Mouse (Mus musculus): ENCODE measurements around the gene Epop. TPM values are rescaled to one million over a fixed set of nuclear protein-coding genes. Genes with fewer than 3 reads are reported as not detected.

Gene Epop
- total RNA-seq (2015) (0.18 and 1.2 TPM in 2 replicates), total RNA-seq (2017) (0.40 TPM in 1 of 2 replicates, not detected in the other)

GRCm38 (mm10) chr11:97629576-97629975 lies at the start of gene Epop:
TSS of gene Epop (minus strand) at chr11:97629702.
- peak; percentile 80 for ATAC-seq (ENCODE audit: poor library complexity, severe bottlenecking)

GRCm38 (mm10) chr11:97678301-97678700 lies 48.8 kb upstream of the Epop start:
- no peak for ATAC-seq (ENCODE audit: poor library complexity, severe bottlenecking)

DNA sequence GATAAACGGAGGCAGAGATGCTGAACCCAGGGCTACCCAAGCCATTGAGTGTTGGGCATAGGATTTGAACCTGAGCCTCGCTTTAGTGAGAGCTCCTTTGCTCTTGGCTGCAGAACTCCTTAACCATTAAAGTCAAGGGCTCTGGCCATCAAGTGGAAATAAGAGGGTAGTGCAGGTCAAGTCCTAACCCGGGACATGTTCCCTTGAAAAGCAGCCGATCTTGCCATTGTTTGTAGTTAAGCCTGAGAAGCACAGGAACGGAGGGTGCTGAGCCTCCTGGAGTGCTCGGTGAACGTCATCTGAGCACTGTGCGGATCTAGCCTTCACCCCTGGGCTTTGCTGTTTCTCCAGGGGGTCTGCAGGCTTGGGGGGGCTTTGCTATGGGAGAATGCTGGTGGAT lies 48.3 kb upstream of the Epop start:
- ATAC-seq (ENCODE audit: poor library complexity, severe bottlenecking) = no peak

GRCm38 (mm10) chr11:97677381-97677780 lies 47.9 kb upstream of the Epop start:
- no peak for ATAC-seq (ENCODE audit: poor library complexity, severe bottlenecking)

GRCm38 (mm10) chr11:97676050-97676754 lies 46.7 kb upstream of the Epop start:
- ATAC-seq (ENCODE audit: poor library complexity, severe bottlenecking) = no peak

DNA sequence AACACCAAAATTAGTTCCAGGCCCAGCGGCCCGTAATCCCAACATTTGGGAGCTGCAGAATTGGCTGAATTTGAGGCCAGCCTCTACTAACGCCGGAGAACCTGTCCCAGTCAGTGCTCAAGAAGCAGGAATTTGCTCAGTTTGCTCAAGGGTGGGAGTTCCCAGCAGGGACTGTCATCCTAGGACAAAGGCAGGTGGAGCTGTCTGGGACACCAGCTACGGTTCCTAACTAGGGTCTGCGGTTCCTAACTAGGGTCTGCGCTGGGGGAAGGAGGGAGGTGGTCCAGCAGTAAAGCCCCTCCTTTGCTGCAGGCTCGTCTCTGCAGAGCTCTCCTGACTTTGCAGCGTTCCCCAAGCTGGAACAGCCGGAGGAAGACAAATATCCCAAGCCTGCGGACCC lies 43.6 kb upstream of the Epop start:
- ATAC-seq (ENCODE audit: poor library complexity, severe bottlenecking) = no peak

- no peak for ATAC-seq (ENCODE audit: poor library complexity, severe bottlenecking)
Observed at GRCm38 (mm10) chr11:97671177-97671527, 41.6 kb upstream of the Epop start.

DNA sequence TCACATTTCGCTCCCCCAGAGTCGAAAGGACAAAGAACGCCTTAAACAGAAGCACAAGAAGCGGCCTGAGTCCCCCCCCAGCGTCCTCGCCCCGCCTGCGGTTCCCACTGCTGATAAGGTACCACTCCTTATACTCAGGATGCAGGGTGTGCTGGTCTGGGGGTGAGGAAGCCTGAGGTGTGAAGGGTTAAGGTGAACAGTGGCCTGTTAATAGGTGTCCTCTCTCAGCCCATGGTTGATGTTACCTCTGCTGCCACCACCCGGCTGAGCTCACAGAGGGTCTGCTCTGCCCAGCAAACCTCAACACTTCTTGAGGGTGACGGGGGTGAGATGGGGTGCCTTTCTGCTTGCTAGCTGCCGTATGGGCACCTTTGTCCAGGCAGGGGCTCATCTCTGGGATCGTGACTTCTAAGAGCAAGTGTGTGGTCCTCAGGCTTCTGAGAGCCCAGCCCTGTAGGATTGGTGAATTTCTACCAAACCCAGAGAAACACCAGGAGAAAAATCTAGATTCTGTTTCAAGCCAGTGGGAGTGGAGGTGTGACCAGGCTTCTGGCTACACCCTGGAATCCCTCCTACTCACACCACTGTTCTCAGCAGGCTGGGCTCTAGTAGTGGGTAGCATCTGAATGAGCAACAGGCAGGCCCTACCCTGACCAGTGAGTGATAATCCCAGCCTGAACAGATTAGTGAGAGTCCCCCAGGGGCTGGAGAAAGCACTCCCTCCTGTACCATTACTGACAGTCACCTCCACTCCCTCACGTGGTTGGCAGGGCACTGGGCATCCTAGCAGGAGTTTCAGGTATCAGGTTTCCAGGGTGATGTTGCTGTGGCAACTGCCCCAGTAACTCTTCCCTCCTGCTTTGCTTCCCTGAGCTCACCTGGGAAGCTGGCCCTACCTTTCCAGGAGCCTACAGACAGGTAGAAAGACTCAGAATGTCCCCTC lies 41.0 kb upstream of the Epop start:
- ATAC-seq (ENCODE audit: poor library complexity, severe bottlenecking) = no peak

GRCm38 (mm10) chr11:97669829-97670228 lies 40.3 kb upstream of the Epop start:
- ATAC-seq (ENCODE audit: poor library complexity, severe bottlenecking) = no peak

- ATAC-seq (ENCODE audit: poor library complexity, severe bottlenecking) = no peak
Observed at GRCm38 (mm10) chr11:97669268-97669667, 39.8 kb upstream of the Epop start.

DNA sequence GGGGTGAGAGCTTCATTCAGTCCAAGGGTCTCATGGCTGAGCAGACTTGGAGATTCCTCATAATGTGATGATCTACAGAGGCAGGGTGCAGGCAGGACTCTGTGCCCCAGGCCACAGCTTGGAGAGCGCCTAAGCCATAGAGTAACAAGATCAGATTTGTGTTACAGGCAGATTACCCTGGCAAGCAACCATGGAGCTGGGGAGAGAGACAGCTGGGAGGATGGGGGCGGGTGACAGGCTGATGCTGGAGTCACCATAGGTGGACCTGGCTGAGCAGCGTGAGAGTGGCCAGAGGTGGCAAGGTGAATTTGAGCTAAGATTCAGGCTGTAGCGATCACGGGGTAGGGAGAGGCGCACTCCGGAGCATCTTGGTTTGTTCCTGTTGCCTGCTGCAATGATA lies 38.7 kb upstream of the Epop start:
- no peak for ATAC-seq (ENCODE audit: poor library complexity, severe bottlenecking)

DNA sequence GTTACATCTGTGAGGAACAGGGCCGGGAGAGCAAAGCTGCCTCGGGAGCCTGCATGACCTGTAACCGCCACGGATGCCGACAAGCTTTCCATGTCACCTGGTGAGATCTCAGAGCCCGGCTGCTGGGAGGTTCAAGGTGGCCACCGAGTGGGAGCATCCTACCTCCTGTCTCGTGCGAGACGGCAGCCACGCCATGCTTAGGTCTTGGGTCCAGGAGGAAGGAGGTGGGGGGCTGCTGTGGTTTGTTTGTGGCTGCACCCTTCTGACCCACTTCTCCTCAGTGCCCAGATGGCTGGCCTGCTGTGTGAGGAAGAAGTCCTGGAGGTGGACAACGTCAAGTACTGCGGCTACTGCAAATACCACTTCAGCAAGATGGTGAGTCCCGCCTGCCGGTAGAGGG lies 37.3 kb upstream of the Epop start:
- ATAC-seq (ENCODE audit: poor library complexity, severe bottlenecking) = no peak

- no peak for ATAC-seq (ENCODE audit: poor library complexity, severe bottlenecking)
Observed at GRCm38 (mm10) chr11:97666221-97666620, 36.7 kb upstream of the Epop start.

- ATAC-seq (ENCODE audit: poor library complexity, severe bottlenecking) = no peak
Observed at GRCm38 (mm10) chr11:97665431-97665830, 35.9 kb upstream of the Epop start.

GRCm38 (mm10) chr11:97664771-97665240 lies 35.3 kb upstream of the Epop start:
- ATAC-seq (ENCODE audit: poor library complexity, severe bottlenecking) = no peak

GRCm38 (mm10) chr11:97664339-97664665 lies 34.8 kb upstream of the Epop start:
- no peak for ATAC-seq (ENCODE audit: poor library complexity, severe bottlenecking)

GRCm38 (mm10) chr11:97663528-97664338 lies 34.2 kb upstream of the Epop start:
- no peak for ATAC-seq (ENCODE audit: poor library complexity, severe bottlenecking)

DNA sequence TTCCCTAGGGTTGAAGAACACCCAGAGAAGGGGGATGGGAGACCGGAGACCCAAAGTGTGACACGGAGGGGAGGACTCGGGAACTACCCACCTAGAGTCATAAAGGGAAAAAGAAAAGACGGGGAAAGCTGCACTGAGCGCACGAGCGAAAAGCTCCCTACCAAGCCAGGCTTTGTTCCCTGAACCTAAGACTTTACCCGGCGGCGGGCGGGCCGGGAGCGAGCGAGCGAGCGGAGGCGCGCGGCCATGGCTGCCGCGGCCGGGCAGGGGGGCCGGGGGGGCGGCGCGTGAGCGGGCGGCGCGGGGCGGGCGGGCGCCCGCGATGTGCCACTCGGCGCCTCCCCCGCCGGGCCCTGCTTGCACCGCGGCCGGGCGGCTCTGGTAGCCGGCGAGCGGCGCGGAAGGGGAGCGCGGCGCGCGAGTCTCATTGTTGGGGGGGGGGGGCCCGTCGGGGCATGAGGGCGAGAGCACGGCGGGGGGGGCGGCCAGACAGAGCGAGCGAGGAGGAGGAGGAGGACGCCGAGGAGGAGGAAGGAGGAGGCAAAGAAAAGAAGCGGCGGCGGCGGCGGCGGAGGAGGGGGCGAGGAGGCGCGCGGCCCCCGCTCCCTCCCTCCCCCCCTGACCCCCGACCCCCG lies 33.5 kb upstream of the Epop start, which contains the start of gene Mllt6:
TSS of gene Mllt6 (plus strand) at position 522 of the 635 bp plus-strand sequence.
- peak; percentile 8; the same call in 1 of the 2 replicates for ATAC-seq (ENCODE audit: poor library complexity, severe bottlenecking)

- ATAC-seq (ENCODE audit: poor library complexity, severe bottlenecking) = no peak
Observed at GRCm38 (mm10) chr11:97662207-97662892, 32.8 kb upstream of the Epop start.

DNA sequence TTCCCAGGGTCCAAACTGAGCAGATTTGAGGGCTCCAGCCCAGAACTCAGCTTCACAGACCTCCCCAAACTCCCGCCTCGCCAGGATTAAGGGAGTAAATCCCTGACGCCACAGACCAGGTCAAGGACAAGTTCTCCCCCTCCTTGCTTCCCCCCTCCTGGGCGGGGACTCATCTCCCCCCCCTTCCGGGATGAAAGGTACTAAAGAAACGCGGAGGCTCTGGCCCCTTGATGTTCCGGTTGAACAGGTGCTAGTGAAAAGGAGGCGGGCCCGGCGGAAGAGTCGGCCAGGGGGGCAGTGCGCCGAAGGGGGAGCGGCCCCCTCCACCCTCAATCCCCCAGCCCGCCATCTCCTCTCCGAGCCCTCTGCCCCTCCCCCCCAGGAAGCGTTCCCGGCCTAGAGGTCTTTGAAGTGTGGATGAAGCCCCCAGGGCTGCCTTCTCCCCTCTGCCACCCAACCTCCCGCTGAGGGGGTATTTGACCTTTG lies 32.2 kb upstream of the Epop start:
- no peak for ATAC-seq (ENCODE audit: poor library complexity, severe bottlenecking)
